Mouse (Mus musculus): ENCODE results near the gene Cchcr1.

The Cchcr1 gene

GRCm38 (mm10) chr17:35554761-35555397 lies 38.0 kb downstream of the Cchcr1 start:
- in situ Hi-C loops (cut with MseI, MboI), result no loop called here

GRCm38 (mm10) chr17:35556186-35556765 lies 39.4 kb downstream of the Cchcr1 start:
- in situ Hi-C loops (cut with MseI, MboI), result no loop called here

- in situ Hi-C loops (cut with MseI, MboI), result no loop called here
Observed at GRCm38 (mm10) chr17:35556812-35557211, 39.9 kb downstream of the Cchcr1 start.

GRCm38 (mm10) chr17:35557351-35557750 lies 40.5 kb downstream of the Cchcr1 start:
- in situ Hi-C loops (cut with MseI, MboI), result no loop called here

GRCm38 (mm10) chr17:35558216-35558615 lies 41.3 kb downstream of the Cchcr1 start:
- in situ Hi-C loops (cut with MseI, MboI), result no loop called here

- in situ Hi-C loops (cut with MseI, MboI), result no loop called here
Observed at GRCm38 (mm10) chr17:35567150-35567549, 50.2 kb downstream of the Cchcr1 start, which contains the start of gene 2300002M23Rik. TSS of gene 2300002M23Rik (plus strand) at chr17:35567450.

- in situ Hi-C loops (cut with MseI, MboI), result no loop called here
Observed at GRCm38 (mm10) chr17:35567767-35568166, 50.9 kb downstream of the Cchcr1 start.

GRCm38 (mm10) chr17:35569091-35569944 lies 52.4 kb downstream of the Cchcr1 start:
- in situ Hi-C loops (cut with MseI, MboI), result no loop called here

GRCm38 (mm10) chr17:35570836-35571235 lies 53.9 kb downstream of the Cchcr1 start:
- in situ Hi-C loops (cut with MseI, MboI), result no loop called here

- in situ Hi-C loops (cut with MseI, MboI), result no loop called here
Observed at GRCm38 (mm10) chr17:35571477-35571876, 54.6 kb downstream of the Cchcr1 start.

GRCm38 (mm10) chr17:35578211-35578610 lies 61.3 kb downstream of the Cchcr1 start:
- in situ Hi-C loops (cut with MseI, MboI), result no loop called here

Measured in mouse trophoblast stem cell (cell line).